Mouse (Mus musculus) cerebellum, adult 2 months (tissue): ENCODE data around the gene Haghl. TPM values are rescaled to one million over a fixed set of nuclear protein-coding genes. Genes with fewer than 3 reads are reported as not detected.

Experiments
- DNase-seq, 2 experiments: peaks; one replicate each; pipeline ENCODE4 v3.0.0; 2021
- H3K27ac ChIP-seq: fragments of 200-500 bp; 2 replicates; pipeline ENCODE4 v1.5.1; 2012; ENCODE audit warnings: low read length, control low read depth, inconsistent platforms; ENCODE audit not compliant: insufficient read depth
- H3K27me3 ChIP-seq: fragments of 200-500 bp; 2 replicates; pipeline ENCODE4 v1.6.1; 2012; ENCODE audit warnings: inconsistent platforms, mild to moderate bottlenecking, low read length, moderate library complexity; ENCODE audit not compliant: control insufficient read depth, insufficient read depth
- H3K4me1 ChIP-seq: fragments of 200-500 bp; 2 replicates; pipeline ENCODE4 v1.6.1; 2011; ENCODE audit warnings: low read length; ENCODE audit not compliant: control insufficient read depth, insufficient read depth
- H3K4me3 ChIP-seq: fragments of 200-500 bp; replicated peaks from 2 replicates; pipeline ENCODE3; 2011; ENCODE audit warnings: mild to moderate bottlenecking, low read depth, low read length, control low read depth; ENCODE audit not compliant: insufficient read depth
- CTCF ChIP-seq: fragments of 200-500 bp; IDR thresholded peaks from 2 replicates; pipeline ENCODE4 v1.5.1; 2011; ENCODE audit warnings: low read depth, mild to moderate bottlenecking, control low read depth, low read length, moderate library complexity, borderline replicate concordance; ENCODE audit not compliant: insufficient read depth
- POLR2A ChIP-seq: fragments of 200-500 bp; IDR thresholded peaks from 2 replicates; pipeline ENCODE4 v1.6.1; 2011; ENCODE audit warnings: low read length, control low read depth, borderline replicate concordance; ENCODE audit not compliant: insufficient read depth
- WGBS: fragments of 180-500 bp; shearing (Covaris S2); methylation state at CpG from one replicate; pipeline ENCODE4 v1.1.7; 2018; 5-methylcytosine and 5-hydroxymethylcytosine counted together
- polyA plus RNA-seq: library from polyadenylated mRNA; depleted of rRNA; stranded (reverse); fragments of >200 nt; gene quantifications from 2 replicates; pipeline ENCODE4 v1.2.3, GENCODE M21; 2012

Gene Haghl
- polyA plus RNA-seq, 1 experiment: 340 TPM

DNA sequence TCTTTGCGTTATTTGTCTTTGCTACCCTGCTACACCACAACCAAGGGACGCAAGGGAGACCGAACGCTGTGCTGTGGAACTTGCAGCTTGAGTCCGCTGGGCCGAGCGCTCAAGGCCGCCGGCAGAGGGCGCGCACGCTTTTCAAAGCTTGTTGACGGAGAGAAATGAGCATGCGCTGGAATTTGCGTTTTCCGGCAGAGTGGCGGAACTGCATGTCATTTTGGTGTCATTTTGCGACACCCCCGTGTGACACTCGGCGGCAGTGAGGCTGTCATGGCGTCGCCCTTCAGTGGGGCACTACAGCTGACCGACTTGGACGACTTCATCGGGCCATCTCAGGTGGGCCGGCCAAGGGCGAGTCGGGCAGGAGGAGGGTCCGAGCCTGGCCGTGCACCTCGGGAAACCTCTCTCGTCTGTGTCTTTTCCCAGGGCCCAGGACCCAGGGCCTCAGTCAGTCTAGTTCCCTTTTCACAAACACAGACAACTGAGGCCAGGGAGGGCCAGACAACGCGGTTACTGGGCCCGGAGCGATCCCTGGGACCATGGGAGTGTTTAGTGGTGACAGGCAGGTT, 11.8 kb downstream of the Haghl start, which contains the start of gene Narfl:
TSS of gene Narfl (plus strand) at position 228 of the 572 bp plus-strand sequence.
- WGBS: under 1% methylated on average over 37 of the region's 37 CpGs
- TF ChIP-seq CTCF: peak; percentile 95
- TF ChIP-seq POLR2A: peak; percentile 79
- peak within 1 kb of the TSS; percentile 75 for H3K4me3 ChIP-seq
- DNase-seq: peak; percentile 97 to 99
- H3K27me3 ChIP-seq: no peaks in the 10 kb centered on the region
- peak within 1 kb of the TSS; percentile 59; the same call in 1 of the 2 replicates for H3K27ac ChIP-seq
- 0 out of 2 replicates have a peak, but pooled peaks cover 6% of the 10 kb centered on the region for H3K4me1 ChIP-seq

DNA sequence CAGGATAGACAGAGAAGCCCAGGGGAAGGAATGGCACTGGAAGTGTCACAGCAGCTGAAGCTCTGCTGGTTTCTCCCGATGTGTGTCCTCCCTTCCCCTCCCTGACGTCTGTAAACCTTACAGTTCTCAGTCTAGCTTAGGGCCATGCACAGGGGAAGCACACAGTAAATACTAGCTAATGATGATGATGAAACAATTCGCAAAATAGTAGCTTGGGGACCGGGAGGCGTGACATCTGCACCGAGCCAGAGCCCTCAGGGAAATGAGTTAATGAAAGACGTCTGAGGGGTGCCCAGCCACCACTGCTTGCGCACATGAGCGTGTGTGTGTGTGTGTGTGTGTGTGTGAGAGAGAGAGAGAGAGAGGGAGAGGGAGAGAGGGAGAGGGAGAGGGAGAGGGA, 16.1 kb downstream of the Haghl start:
- 0 out of 2 replicates have a peak, but pooled peaks cover 2% of the 10 kb centered on the region for H3K4me1 ChIP-seq
- no peak for DNase-seq
- no peak overlapping the region for H3K27ac ChIP-seq
- TF ChIP-seq POLR2A: no peak
- TF ChIP-seq CTCF: no peak
- 46% methylated on average over 9 of the region's 9 CpGs for WGBS
- H3K27me3 ChIP-seq: no peaks in the 10 kb centered on the region
- H3K4me3 ChIP-seq: no peak overlapping the region

DNA sequence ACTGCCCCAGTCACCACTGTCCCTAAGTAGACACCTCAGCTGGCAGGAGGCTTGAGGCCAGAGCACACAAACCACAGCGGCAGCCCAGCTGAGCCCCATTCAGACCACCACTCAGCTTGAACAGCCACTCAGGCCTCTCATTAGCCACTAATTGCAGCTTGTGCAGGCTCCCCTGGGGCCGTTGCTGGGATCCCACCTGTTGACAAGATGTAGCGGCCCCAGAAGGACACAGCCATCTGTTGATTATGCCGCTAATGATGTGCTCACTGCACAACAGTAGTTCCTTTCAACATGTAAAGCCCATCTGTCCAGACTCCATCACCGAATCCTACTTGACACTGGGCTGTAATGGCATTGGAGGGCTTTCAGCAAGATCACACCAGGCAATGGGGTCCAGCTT, 19.6 kb downstream of the Haghl start:
- Histone ChIP-seq H3K27me3 (no peaks in the 10 kb centered on the region), H3K4me1 (no peaks in the 10 kb centered on the region), H3K27ac (no peak overlapping the region), H3K4me3 (no peak overlapping the region)
- TF ChIP-seq CTCF: no peak
- no peak for TF ChIP-seq POLR2A
- 13% methylated on average over 5 of the region's 5 CpGs for WGBS
- DNase-seq: no peak

DNA sequence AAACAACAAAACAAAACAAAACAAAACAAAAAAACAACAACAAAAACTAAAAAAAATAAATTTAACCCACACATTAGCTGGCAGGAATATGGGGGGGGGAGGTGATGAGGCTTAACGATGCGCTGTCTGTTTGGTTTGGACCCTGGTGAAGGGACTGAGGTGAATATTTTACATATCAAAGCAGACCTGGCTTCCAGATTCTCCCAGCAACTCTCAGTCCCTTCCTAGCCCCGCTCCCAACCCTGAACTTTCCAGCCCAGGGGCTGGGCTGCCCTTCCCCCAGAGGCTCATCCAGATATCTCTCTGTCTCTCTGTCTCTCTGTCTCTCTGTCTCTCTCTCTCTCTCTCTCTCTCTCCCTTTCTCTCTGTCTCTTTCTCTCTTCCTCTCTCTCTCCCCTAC, 22.9 kb downstream of the Haghl start:
- 46% methylated on average over 3 of the region's 3 CpGs for WGBS
- Histone ChIP-seq H3K4me3 (no peak overlapping the region), H3K27me3 (no peaks in the 10 kb centered on the region), H3K27ac (no peak overlapping the region), H3K4me1 (no peaks in the 10 kb centered on the region)
- DNase-seq: no peak
- TF ChIP-seq CTCF (no peak), POLR2A (no peak)

DNA sequence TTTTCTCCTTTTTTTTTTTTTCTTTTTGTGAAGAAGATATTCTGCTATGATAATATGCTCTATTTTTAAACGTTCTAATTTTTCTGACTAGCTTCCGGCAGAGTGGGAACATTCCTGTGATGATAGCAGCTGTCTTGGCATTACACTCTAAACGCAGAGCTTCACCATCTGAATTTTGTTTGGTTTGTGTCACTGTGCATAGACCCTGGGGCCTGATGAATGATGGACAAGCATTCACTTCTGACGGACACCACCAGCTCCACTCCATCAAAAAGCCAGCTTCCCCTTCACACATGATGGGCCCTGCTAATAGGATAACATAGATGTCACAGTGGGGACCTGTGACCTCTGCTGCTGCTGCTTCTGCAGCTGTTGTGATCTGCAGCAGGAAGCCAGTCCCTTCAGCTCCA, 23.9 kb downstream of the Haghl start:
- DNase-seq: peak in 1 of 2 experiments; percentile 26
- Histone ChIP-seq H3K4me1 (no peaks in the 10 kb centered on the region), H3K27ac (no peak overlapping the region), H3K27me3 (no peaks in the 10 kb centered on the region), H3K4me3 (no peak overlapping the region)
- whole genome bisulfite sequencing: 7% methylated on average over 4 of the region's 4 CpGs
- no peak for TF ChIP-seq CTCF
- TF ChIP-seq POLR2A: no peak

DNA sequence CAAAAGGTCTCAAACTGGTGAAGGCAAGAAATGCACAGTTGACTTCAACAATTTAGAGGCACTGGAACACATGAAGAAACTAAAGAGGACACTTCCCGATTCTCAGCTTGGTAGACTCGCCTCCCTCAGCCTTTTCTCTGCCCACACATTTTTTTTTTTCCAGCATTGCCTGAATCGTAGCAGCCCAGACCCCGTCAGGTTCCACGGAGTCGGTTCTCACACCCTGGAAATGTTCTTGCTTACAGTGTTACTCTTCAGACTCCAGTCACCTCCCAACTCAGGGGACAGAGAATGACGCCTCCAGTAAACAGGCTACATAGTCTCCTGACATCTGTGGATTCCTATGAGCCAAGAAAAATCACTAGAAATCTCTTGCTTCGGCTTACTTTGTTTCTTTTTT, 25.3 kb downstream of the Haghl start:
- no peak overlapping the region for H3K27ac ChIP-seq
- H3K4me1 ChIP-seq: no peaks in the 10 kb centered on the region
- DNase-seq: no peak
- no peak for TF ChIP-seq CTCF
- TF ChIP-seq POLR2A: no peak
- H3K27me3 ChIP-seq: no peaks in the 10 kb centered on the region
- H3K4me3 ChIP-seq: no peak overlapping the region
- 78% methylated on average over 8 of the region's 8 CpGs for WGBS

DNA sequence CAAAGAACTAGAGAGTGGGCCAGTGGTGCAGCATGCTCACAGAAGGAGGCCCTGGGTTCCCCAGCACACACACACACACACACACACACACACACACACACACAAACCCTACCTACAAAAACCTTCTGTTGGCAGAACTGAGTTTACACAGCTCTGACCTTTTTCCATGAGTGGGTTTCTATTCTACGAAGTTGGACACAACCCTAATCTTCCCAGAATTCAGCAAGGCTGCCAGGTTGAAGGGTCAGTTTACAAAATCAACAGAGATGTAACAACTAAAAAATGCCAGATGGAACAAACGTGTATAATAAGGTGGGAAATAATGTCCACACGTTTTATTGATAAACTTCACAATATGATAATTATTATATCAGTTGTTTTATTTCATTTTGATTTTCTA, 27.8 kb downstream of the Haghl start:
- WGBS: 69% methylated on average over 3 of the region's 3 CpGs
- no peak for DNase-seq
- no peak for TF ChIP-seq POLR2A
- Histone ChIP-seq H3K27me3 (no peaks in the 10 kb centered on the region), H3K4me1 (no peaks in the 10 kb centered on the region), H3K27ac (no peak overlapping the region), H3K4me3 (no peak overlapping the region)

DNA sequence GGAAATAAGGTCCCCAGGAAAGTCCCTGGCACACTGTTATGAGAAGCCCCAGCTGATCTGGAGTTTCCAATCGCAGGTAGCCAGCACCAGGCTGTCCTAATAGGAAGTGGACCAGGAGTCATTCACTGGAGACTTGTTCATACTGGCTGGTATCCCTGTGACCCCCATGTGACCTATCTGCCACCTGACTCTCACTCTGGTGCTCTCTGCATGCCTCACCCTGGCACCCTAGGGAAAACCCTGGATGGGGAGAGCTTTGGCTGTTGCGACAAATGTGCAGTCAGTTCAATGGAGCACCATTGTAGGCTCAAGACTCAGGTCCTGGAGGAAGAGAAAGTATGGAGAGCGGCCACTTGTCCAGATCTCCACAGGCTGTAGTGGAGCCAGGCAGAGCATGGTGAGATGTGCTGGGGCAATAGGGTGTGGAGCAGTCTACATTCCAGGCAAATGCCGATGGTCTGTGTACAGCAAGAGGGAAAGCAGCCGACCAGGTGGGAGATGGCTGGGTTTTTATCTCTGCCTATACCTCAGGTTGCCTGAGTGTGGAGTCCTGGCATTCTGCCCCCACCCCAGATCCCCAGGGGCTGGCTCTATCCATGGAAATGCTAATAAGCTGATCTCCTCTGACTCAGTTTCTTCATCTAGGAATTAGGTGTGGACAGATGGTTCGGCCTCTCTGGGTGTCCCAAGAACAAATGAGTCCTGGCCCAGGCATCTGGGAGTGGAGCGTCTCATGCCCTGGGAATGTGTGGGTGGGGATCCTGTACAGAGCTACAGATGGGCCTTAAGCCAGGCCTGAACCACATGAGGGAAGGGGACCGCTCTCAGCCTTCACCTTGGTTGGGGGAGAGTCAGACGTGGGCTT, 28.9 kb downstream of the Haghl start:
- no peak for DNase-seq
- TF ChIP-seq POLR2A (no peak), CTCF (no peak)
- no peak overlapping the region for H3K4me3 ChIP-seq
- no peaks in the 10 kb centered on the region for H3K4me1 ChIP-seq
- WGBS: 66% methylated on average over 9 of the region's 9 CpGs
- H3K27me3 ChIP-seq: no peaks in the 10 kb centered on the region
- no peak overlapping the region for H3K27ac ChIP-seq
